Mouse (Mus musculus) granulocyte monocyte progenitor cell, adult 5-6 weeks (primary cell): ENCODE data around the gene Pgc. TPM values are rescaled to one million over a fixed set of nuclear protein-coding genes. Genes with fewer than 3 reads are reported as not detected.
A peak's percentile ranks its signal among the peaks of the same experiment; 100 is the strongest.

Experiments used
- ATAC-seq: replicated peaks from 2 replicates; pipeline ENCODE4 v1.8.0; 2016; ENCODE audit warnings: mild to moderate bottlenecking, moderate TSS enrichment, inconsistent platforms; ENCODE audit not compliant: poor library complexity, severe bottlenecking
- total RNA-seq, 2 experiments: library from RNA; stranded (forward) in 1 of 2; stranded (reverse) in 1 of 2; fragments of 200-712, 200-1000 nt in 1 of 2; fragments of >200 nt in 1 of 2; fragmentation: Nextera tagmentation in 1 of 2; gene quantifications; 2 replicates each; pipeline ENCODE4 v1.2.3; 2014 to 2017

Gene Pgc
- total RNA-seq, 2 experiments from 2014 or later: not detected

DNA sequence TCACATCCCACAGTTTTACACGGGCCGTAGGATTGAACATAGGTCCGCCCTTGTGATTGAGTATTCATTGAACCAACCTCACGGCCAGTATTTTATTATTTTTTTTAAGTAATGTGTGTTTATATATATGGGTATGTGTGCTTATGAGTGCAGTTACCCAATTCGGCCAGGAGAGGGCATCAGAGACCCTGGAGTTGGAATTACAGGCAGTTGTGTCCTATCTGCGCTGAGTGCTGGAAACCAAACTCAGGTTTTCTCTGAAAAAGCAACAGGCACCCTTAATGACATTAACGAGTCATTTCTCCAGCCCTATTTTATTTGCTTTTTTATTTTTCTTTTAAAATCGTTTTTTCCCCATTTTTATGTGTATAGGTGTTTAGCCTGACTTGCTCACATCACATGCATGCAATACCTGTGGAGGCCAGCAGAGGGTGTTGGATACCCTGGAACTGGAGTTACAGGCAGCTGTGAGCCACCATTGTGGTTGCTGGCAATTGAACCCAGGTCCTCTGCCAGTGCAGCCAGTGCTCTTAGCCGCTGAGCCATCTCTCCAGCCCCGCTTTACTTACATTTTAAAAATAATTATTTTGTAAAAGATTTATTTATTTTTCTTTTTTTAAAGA lies 18.2 kb downstream of the Pgc start:
- ATAC-seq: no peak

DNA sequence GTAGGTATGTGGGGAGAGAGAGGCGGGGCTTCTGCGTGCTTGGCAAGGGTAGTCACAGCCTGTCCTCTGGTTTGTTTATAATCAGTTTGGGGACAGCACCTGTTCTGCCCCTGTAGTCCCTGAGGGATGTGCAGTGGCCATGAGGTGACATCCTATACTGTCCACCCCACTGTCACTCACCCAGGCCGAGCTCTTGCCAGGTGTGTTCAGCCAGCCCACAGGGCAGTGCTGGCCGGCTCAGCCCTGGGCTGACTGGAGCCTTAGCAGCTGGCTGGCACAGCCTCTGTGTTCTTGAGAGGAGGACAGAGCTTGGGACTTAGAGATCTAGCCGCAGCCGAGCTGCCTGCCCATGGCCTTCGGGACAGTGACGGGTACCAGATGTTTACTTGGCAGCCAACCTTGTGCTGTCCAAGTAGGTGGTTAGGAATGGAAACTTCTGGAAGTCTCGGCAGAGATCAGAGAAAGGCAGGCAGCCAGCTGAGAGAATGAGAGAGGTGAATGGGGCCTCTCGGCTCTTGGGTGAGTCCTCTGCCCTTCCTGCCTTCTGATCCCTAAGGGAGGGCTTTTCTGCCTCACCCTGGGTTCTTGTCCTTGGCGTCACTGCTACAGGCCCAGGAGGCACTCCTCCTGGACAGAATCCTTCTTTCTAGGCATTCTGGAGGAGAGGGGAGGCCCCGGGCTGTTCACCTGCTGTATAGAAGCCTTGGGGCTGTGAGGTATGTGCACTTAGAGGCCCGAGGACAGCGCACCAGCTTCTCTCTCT lies 22.3 kb downstream of the Pgc start:
- ATAC-seq: no peak

DNA sequence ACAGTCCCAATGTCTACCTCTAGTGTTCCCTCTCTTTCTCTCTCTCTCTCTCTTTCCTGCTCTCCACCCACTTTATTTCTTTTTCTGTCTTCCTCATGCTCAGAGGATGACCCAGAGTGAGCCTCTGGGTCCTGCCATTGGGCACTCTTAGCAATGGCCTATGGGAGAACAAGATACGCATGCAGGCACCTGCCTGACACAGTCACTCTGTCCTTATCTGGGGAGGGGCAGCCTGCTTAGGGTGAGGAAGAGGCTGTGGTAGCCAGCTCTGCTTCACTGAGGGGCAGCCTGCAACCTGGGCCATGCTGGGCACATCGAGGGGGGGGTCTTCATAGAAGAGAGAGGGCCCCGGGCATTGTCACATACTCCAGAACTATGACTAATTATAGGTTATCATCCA lies 23.0 kb downstream of the Pgc start:
- ATAC-seq: no peak

DNA sequence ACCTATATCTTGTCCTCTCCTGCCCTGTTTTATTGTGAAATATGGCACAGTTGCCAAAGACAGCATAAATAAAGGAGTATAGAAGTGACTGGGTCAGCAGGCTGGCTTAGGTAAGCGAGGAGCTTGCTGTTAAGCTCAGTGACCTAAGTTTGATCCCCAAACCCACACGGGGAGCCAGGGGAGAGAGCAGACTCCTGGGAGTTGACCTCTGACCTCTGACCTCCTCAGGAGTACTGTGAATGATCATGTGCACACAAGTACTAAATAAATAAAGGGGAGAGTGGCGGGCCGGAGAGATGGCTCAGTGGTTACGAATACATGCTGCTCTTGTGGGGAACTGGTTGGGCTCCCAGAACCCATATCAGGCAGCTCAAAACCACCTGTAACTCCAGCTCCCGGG lies 23.5 kb downstream of the Pgc start:
- no peak for ATAC-seq

DNA sequence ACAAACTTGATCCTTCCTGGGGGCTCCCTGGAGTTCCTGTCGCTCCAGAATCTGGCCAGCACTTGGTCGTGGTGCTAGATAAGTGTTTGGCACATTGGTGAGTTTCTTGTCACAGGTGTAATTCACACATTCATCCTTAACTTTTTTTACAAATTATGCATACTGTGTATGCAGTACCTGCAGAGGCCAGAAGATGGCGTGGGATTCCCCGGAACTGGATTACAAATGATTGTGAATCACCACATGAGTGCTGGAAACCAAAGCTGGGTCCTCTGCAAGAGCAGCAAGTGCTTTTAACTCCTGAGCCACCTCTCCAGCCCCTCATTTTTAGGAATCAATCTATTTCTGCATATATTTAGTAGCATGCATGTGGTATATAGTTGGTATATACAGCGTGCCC lies 25.2 kb downstream of the Pgc start:
- ATAC-seq: no peak

DNA sequence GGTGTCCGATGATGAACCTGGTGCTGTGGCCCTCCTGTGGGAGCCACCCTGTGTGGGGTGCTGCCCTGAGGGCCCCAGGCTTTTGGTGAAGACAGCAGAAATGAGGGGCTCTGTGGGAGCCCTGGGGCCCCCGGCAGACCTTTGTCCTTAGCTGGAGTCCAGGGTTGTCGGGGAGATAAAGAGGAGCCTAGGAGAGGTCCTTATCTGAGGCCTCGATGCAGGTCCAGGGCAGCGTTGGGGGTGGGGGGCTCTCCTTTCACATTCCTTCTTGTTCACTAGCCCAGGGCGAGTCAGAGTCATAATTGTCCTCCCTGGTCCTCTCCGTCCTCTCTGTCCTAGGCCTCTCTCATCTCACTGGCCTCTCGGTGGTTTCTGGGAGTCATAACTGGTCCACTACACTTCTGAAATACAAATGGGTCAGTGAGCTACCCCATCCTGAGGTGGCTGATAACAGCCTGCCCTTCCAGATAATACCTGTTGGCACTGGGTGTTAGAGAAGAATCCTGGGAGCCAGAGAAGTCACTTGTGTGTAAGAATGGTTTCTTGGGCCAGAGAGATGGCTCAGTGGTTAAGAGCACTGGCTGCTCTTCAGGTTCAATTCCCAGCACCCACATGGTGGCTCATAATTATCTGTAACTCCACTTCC lies 26.6 kb downstream of the Pgc start:
- ATAC-seq: no peak

DNA sequence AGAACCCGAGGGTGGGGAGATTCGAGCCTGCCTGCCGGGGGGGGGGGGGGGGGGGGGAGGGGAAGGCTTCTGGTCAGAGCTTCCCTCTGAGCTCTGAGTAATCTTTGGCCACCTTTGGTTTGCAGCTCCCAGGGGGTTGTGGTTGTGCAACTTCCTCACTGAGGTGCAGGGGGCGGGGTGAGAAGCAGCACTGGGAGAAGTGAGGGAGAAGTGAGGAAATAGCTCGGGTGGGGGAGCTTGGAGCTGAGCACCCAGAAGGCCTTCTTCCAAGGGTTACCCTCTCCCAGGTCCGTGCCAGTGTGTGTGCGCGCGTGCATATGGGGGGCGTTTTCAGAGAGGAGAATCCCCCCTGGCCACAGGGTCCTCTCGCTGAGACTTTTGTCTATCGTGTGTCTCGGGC lies 27.6 kb downstream of the Pgc start:
- peak; percentile 96 for ATAC-seq

DNA sequence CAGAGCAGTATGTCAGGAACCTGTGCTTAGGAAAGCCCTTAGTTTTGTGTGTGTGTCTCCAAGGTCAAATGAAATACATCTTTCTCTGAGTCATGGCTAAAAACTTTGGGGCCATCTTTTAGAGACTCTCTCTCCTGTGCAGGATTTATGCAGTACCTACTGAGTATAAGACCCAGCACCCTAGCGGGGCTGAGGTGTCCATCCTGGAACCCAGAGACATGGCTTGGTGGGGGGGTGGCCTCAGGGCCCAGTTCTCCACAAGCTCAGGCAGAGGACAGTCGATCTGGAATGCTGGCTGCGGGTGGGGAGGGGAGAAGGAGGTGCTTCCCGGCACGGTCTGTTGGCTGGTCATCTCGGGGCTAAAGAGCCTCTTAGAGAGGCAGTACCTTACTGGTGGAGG lies 29.7 kb downstream of the Pgc start:
- no peak for ATAC-seq

DNA sequence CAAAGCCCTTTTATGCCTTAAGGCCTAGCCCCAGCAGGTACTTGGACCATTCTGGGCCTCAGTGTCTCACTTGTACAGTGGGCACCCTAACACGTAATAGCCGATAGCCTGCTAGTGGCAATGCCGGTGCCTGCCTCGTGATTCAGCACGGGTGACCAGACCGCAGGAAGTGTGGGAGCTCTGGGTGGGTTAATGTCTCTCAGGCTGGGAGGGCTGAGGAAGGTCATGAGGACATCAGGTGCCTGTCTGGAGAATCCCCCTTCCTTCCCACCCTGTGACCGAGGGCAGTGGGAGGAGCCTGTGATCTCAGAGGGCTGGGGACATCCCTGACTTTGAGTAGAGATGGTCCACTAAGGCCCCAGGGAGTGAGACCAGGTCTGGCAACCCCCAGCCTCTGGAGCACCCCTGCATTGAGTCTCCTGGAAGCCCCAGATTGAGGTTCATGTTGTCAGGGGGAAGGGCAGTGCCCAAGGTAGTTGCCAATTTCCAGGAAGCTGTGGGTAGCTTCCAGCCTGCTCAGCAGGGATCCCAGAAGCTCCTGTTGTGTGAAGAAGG lies 30.5 kb downstream of the Pgc start:
- peak; percentile 40 for ATAC-seq

DNA sequence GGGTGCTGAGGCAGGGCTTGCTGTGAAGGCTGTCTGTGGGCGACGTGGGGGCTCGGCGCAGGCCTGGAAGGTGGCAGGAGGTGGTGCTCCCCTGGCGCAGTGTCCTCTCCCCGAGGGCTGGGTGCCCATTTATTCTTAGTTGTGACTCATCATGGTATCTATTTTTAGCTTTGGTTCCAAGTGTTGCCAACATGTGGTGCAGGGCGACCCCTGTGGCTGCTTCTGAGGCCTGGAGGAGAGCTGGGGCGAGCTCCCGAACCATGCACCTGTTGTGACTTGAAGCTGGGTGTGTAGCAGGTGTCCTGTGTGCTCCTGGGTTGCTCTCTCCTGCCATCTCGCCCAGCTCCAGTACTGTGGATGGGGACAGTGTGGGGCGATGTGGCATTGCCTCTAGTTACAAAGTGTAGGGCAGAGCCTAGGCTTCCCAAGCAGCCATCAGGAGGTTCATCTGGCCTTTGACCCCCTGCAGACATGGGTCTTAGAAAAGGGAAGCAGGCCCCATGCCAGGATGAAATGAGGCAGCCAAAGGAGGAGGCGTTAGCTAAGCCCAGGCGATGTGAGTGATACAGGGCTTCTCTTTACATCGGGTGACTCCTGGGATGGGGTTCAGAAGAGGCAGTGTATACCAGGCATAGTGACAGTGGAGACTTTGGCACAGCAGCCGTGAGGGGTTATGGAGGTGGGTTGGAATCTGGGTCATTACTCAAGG lies 33.2 kb downstream of the Pgc start:
- peak; percentile 70 for ATAC-seq

DNA sequence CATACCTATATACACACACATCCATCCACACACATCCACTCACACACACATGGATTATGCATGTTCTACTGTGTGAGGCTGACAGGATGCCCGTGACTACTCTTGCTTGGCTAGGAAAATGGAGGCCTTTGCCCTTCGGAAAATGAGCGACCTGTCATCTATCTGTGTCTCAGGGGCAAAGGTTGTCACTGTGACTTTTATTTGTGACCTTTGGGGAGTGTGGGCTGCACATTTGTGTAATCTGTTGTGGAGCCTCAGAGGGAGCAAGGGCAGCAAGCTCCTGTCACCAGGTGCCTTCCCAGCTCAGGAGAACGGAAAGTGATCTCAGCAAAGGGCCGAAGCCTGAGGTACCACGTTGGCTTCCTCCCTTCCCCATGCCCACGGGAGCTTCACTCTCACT lies 35.4 kb downstream of the Pgc start:
- no peak for ATAC-seq

DNA sequence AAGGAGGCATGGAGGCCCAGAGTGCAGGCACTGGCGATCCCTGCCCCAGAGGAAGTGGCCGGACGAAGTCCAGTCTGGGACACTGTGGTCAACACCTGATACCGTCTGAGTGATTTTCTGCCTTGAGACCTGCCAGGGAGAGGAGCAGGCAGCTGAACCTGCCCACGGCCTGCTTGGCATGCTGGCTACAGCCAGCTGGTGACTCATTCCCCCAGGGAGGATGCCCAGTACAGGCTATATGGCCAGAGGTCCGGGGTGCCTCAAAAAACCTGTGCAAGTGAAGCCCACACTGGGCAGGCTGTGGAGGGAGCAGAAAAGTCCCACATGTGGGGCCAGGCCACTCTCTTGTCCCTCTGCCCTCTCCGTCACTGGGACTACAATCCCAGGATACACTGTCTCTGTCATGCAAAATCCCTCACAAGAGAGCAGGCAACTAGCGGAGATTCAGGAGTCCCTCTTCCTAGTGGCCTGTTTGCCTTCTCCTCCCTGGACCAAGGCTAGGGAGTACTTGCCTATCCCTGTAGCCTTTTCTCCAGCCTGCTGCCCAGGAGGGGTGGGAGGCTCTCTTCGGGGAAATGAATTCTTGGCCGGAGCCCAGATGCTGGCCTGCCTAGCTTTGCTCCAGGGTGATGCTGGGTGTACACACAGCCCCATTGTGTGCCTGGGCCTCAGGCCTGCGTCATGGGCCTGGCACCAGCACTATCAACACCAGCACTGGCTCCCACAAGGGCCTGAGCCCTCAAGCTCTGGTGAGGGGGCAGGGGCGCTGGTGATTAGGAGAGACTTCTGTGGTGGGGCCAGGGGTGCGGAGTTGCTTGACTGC lies 36.1 kb downstream of the Pgc start:
- ATAC-seq: no peak

DNA sequence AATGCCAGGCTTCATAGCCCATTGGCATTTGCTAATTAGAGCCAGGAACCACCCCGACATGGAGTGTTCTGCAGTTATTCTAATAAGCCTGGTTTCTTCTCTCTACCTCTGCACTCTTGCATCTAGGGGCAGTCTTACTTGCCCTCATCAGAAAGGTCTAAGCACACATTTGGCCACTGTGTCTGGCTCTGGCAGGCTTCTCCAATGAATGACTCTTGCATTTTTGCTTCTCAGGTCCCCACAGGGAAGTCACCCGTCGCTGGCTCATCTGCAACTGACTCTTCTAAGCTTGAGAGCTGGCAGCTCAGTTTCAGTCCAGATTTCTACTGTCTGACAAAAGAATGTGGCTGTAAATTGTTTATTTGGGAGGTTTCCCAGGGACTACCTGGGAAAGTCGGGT lies 39.3 kb downstream of the Pgc start:
- no peak for ATAC-seq

DNA sequence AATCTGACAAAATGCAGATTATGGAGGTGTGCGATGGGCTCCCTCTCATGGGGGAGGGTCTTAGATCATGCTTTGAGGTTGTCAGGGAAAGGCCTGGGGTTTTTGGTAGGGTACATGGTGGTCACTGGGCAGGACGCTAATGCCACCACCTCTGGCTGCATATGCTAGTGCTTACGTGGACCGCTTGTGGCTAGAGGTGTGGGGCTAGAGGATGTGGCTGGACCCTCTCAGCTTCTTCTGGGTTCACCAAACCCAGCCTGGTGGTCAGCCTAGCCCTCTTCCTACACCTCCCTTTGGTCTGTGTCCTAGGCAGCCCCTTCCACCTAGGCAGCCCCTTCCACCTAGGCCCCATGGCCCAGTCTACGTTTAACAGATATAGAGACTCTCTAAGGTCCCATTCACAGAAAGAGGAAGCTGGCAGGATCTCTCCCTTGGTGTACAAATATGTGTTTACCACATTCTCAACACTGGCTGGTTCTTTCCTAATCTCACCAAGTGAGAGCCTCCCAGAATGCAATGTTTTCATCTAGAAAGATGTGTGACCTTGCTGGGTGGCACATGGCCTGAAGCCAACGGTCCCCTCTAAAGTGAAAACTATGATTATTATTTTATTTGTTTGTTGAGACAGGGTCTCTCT lies 39.9 kb downstream of the Pgc start:
- peak; percentile 59 for ATAC-seq

DNA sequence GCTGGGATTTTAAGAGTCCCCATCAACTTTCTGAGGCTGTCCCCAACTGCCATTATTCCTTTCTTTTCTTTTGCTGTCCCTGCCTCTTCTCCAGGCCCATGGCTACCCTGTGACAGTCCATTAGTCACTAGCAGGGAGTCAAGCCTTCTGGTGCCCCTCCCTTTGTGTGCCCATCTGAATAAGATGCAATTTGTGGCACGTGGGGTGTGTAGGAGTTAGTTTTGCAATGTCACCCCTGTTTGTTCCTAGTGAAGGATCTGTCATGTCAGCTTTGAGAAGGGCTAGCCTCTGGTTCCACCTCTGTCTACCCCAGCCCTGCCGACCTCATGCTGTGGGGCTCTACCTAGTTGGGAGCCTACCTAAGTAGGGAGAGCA lies 40.4 kb downstream of the Pgc start:
- peak; percentile 25 for ATAC-seq

DNA sequence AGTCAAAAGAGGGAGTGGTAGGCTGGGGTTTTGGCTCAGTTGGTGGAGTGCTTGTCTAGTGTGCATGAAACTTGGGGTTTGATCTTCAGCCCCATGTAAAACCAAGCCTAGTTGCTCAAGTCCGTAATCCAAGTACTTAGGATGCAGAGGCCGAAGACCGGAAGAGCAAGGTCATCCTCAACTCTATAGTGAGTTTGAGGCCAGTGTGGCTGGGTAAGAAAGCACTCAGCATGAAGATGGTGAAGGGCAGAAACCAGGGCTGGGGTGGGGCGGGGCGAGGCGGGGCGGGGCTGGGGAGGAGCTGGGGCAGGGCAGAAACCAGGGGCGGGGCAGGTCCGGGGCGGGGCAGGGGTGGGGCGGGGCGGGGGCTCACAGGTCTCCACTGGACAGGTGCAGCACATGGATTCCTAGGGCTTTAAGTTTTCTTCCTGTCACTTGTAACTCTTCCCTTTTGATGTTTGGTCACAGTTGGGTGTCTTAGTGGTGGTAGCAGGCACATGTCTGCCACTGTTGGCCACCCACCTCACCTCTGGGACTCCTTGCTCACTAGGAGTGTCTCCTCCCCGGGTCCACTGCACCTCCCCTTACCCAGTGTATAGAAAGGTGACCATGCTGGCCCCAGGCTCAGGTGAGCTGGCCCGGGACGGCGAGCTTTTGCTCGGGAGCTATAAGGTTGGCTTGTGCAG lies 41.0 kb downstream of the Pgc start:
- no peak for ATAC-seq

DNA sequence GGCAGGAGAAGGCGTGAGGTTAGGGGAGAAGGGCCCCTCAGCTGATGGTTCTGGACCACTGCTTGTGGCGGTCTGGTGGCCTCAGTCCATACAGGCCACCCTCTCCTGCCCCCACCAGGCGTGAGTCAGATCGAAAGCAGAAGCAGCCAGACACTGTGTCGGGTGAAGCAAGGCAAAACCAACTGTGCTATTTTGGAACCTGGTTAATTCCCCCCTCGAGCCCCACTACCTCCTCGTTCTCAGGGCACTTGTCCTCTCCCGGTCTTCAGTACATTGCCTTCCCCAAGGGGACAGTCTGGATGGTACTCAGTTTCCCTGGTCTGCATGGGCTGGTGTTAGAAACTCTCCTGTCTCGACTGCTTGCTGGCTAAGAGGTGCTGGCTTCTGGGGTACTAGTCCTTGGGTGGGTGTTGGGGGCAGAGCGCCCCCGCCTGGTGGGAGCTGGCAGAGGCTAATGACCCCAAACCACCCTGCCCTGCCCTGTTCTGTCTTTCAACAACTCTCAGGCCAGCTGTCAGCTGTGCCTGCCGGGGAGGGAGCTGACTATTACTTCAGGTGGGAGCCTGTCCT lies 42.1 kb downstream of the Pgc start:
- peak; percentile 71 for ATAC-seq

DNA sequence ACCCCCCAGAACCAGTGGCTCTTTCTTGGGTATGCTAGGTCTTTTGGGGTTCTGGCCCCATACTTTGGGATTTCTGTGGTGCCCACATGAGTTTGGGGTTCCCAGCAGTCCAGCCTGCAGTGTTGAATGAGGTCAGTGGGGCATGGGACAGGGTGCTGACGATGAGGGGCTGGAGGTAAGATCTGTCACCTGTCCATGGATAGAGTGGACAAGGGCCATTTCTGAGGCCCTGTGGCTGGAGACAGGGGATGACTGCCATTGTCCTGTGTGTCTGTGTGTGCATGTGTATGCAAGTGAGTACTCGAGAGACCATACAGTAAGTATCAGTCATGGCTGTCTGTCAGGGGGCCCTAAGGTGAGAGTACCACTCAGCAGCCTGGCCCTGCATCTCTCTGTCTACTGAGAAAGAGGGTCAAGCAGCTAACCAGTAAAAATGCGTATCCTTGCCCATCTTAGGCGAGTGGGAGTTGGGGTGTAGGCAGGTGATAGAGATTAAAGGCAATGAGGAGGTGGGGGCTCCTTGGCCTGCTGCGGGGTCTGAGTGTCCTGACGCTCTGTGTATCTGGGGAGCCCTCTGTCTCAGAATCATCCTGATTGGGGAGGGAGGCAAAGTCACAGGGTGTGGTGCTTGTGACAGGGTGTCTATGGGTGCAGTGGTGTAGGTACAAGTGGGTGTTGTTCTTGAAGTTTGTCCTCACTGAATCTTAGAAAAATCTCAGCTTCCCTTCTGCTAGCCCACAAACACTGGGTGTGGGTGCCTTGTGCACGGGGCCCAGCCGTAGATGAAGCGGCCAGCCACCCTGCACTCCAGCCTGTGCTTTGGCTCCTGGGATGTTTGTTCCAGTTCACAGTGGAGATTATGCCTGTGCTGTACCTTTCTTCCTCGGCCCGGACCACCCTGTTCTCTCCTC lies 43.0 kb downstream of the Pgc start:
- no peak for ATAC-seq
